Mouse (Mus musculus) liver, postnatal 0 days (tissue): ENCODE data around the gene Trcg1. TPM values are rescaled to one million over a fixed set of nuclear protein-coding genes. Genes with fewer than 3 reads are reported as not detected.

Experiments
- ATAC-seq: fragments of 200-750 bp; cut with Nextera tagmentation; 2 replicates; pipeline ENCODE4 v1.8.0; 2017; ENCODE audit warnings: mild to moderate bottlenecking, moderate library complexity
- DNase-seq: peaks from one replicate; pipeline ENCODE4 v3.0.0-alpha.2; 2016
- H3K27ac ChIP-seq: fragments of 300-500 bp; sonication (generic); 2 replicates; pipeline ENCODE4 v1.5.1; 2014; ENCODE audit warnings: antibody characterized with exemption, moderate library complexity, mild to moderate bottlenecking, low read depth
- H3K27me3 ChIP-seq: fragments of 300-500 bp; sonication (generic); 2 replicates; pipeline ENCODE4 v1.6.1; 2014; ENCODE audit warnings: low read length, control low read depth, mixed read lengths; ENCODE audit not compliant: insufficient read depth
- H3K36me3 ChIP-seq: fragments of 300-500 bp; sonication (generic); replicated peaks from 2 replicates; pipeline ENCODE4 v1.6.1; 2014; ENCODE audit warnings: mild to moderate bottlenecking, control low read depth, low read length, moderate library complexity, mixed read lengths; ENCODE audit not compliant: insufficient read depth
- H3K4me1 ChIP-seq: fragments of 300-500 bp; sonication (generic); 2 replicates; pipeline ENCODE4 v1.6.1; 2014; ENCODE audit warnings: antibody characterized with exemption, mild to moderate bottlenecking, control low read depth; ENCODE audit not compliant: insufficient read depth
- H3K4me2 ChIP-seq: fragments of 300-500 bp; sonication (generic); 2 replicates; pipeline ENCODE4 v1.6.1; 2014; ENCODE audit warnings: low read depth, mild to moderate bottlenecking, low read length, moderate library complexity, mixed read lengths
- H3K4me3 ChIP-seq: fragments of 300-500 bp; sonication (generic); 2 replicates; pipeline ENCODE4 v1.5.1; 2014; ENCODE audit warnings: low read depth, low read length
- H3K9ac ChIP-seq: fragments of 300-500 bp; sonication (generic); replicated peaks from 2 replicates; pipeline ENCODE4 v1.6.1; 2014; ENCODE audit warnings: mild to moderate bottlenecking, moderate library complexity
- H3K9me3 ChIP-seq: fragments of 300-500 bp; sonication (generic); 2 replicates; pipeline ENCODE4 v1.6.1; 2016; ENCODE audit warnings: mild to moderate bottlenecking, control low read depth, low read length, mixed read lengths
- CTCF ChIP-seq: sonication (generic); IDR thresholded peaks from 2 replicates; pipeline ENCODE4 v1.5.1; 2016; ENCODE audit warnings: antibody characterized with exemption, low read depth
- EP300 ChIP-seq: IDR thresholded peaks from 2 replicates; pipeline ENCODE4 v1.6.1; 2016; ENCODE audit warnings: antibody characterized with exemption, low read depth, mild to moderate bottlenecking
- WGBS: fragments of 180-500 bp; shearing (Covaris S2); extraction: QIAGEN DNeasy Blood & Tissue Kit; methylation state at CpG from one replicate; pipeline ENCODE4 v1.1.7; 2014; ENCODE audit not compliant: insufficient replicate concordance; 5-methylcytosine and 5-hydroxymethylcytosine counted together
- polyA plus RNA-seq: library from polyadenylated mRNA; unstranded; fragments of >200 nt; fragmentation: Nextera tagmentation; extraction: Ambion mirVana; gene quantifications from 2 replicates; pipeline ENCODE4 v1.2.1, GENCODE M21; 2015

The Trcg1 gene
- polyA plus RNA-seq, 1 experiment from 2014 or later: not detected

DNA sequence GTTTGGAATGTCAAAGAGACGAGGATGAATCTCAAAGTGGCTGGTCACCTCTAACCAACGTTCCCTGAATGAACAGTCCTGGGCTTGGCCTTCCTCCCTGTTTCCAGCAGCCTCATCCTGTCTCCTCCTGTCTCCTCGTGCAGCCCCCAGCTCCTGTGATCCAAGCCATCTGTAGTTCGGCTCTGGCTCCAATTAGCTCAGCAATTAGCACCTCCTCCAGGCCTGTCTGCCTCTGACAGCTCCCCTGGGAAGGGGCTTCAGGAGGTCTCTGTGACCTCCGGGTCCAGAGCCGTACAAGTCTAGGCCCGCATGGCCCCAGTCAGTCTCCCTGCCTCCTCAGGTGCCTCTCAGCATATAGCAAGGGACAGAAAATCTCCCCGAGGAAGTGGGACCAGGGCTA lies 34.0 kb downstream of the Trcg1 start:
- Histone ChIP-seq H3K27ac (no peak overlapping the region), H3K9me3 (no peaks in the 10 kb centered on the region), H3K27me3 (0 out of 2 replicates have a peak, but pooled peaks cover 3% of the 10 kb centered on the region), H3K4me3 (no peak overlapping the region), H3K4me2 (no peak overlapping the region), H3K36me3 (no peaks in the 10 kb centered on the region), H3K9ac (no peak overlapping the region), H3K4me1 (peaks cover 39% of the 10 kb centered on the region)
- ATAC-seq (no peak), DNase-seq (no peak)
- 73% methylated on average over 8 of the region's 8 CpGs for WGBS
- TF ChIP-seq EP300 (no peak), CTCF (no peak)

DNA sequence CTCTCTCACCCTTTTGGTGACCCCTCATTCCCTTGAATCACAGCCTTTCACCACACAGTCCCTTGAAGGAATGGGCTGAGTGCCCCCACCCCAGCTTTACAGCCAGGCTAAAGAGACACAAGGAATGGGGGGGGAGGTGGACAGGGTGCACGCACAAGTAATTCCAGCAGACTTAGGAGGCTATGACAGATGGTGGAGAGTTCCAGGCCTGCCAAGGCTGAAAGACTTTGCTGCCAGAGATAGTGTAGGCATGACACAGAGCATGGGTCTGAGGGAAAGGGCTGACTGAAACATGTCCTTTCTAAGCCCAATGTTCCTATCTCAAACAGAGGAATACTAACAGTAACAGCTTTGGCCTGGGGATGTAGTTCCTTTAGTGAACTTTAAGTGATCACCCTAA lies 34.7 kb downstream of the Trcg1 start:
- Histone ChIP-seq H3K27me3 (0 out of 2 replicates have a peak, but pooled peaks cover 3% of the 10 kb centered on the region), H3K27ac (no peak overlapping the region), H3K36me3 (no peaks in the 10 kb centered on the region), H3K4me3 (no peak overlapping the region), H3K4me1 (peaks cover 35% of the 10 kb centered on the region), H3K9ac (no peak overlapping the region), H3K9me3 (no peaks in the 10 kb centered on the region), H3K4me2 (no peak overlapping the region)
- ATAC-seq (no peak), DNase-seq (no peak)
- 75% methylated on average over 1 of the region's 1 CpGs for WGBS
- no peak for TF ChIP-seq EP300
- no peak for TF ChIP-seq CTCF

DNA sequence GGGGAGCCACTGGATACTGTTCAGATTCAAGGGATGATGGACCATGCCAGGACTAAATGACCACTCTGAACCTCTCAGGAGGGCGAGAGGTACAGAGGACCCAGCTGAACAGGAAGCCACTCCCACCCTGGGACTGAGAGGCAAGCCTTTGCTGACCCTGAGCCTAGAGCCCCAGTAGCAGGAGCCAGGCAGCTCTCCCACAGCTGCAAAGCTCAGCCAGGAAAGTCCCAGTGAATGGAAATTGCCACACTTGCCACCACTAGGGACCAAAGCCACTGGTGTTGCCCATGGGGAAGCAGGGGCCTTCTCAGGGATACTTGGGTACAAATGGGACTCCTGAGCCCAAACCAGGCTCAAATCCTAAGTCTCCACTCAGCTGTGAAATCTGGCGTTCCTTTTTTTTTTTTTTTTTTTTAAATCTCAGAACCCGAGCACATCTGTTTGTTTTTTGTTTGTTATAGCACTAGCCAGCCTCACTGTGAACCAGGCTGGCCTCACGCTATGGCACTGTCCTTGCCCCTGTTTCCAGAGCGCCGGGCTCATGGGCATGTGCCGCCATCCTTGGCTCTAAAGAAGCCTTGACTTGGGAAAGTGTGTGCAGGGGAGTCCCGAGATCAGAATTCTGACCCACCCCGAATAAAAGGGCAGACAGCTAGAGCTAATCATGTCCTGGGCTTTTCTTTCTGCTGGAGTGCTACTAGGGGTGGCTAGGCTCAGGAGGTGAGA lies 35.6 kb downstream of the Trcg1 start:
- H3K4me1 ChIP-seq: peaks cover 35% of the 10 kb centered on the region
- H3K9ac ChIP-seq: no peak overlapping the region
- no peak overlapping the region for H3K4me3 ChIP-seq
- DNase-seq (no peak), ATAC-seq (no peak)
- H3K27me3 ChIP-seq: 0 out of 2 replicates have a peak, but pooled peaks cover 3% of the 10 kb centered on the region
- no peaks in the 10 kb centered on the region for H3K36me3 ChIP-seq
- no peak overlapping the region for H3K27ac ChIP-seq
- TF ChIP-seq CTCF (no peak), EP300 (no peak)
- no peak overlapping the region for H3K4me2 ChIP-seq
- 48% methylated on average over 9 of the region's 9 CpGs for WGBS
- H3K9me3 ChIP-seq: no peaks in the 10 kb centered on the region

DNA sequence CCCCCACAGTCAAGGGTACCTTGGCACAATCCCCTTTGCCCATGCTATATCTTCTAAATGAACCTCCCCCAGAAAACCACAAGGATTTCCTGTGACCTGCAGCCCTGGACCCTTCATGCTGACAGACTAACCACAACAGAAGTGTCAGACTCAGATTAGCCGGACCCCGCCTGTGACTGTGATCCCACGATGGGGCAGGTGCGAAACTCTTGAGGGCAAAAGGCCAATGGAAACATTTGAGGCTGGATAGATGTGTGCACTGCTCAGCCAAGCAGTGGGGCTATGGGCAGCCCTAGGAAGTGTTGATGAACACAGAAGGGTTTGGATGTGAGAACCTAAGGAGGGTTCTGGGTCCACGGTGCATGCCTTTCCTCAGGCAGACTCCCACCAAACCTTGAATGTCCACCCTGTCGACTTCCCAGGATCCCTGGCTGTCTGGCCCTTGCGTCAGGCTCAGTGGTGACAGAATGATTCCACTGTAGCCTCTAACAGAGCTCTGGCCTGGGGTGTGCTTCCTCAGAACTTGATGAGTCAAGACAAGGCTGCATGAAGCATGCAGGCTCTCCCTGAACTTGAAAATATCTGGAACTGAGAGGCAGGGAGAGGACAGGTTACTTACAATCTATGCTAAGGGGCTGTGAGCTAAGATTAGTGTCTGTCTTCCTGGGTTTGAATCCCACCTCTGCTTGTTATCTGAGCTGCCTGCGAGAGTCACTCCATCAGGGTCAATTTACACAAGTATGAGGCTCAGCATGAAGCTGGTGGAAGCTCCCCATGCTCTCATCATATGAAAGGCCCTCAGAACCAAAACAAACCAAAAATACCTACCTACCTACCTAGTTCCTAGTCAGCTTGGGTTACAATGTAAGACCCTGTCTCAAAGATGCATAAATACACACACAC lies 36.8 kb downstream of the Trcg1 start:
- no peak overlapping the region for H3K4me3 ChIP-seq
- no peaks in the 10 kb centered on the region for H3K9me3 ChIP-seq
- H3K9ac ChIP-seq: no peak overlapping the region
- WGBS: 33% methylated on average over 8 of the region's 8 CpGs
- ATAC-seq (no peak), DNase-seq (no peak)
- peaks cover 32% of the 10 kb centered on the region for H3K4me1 ChIP-seq
- no peaks in the 10 kb centered on the region for H3K36me3 ChIP-seq
- H3K4me2 ChIP-seq: no peak overlapping the region
- H3K27ac ChIP-seq: no peak overlapping the region
- no peak for TF ChIP-seq EP300
- no peak for TF ChIP-seq CTCF
- 0 out of 2 replicates have a peak, but pooled peaks cover 3% of the 10 kb centered on the region for H3K27me3 ChIP-seq

DNA sequence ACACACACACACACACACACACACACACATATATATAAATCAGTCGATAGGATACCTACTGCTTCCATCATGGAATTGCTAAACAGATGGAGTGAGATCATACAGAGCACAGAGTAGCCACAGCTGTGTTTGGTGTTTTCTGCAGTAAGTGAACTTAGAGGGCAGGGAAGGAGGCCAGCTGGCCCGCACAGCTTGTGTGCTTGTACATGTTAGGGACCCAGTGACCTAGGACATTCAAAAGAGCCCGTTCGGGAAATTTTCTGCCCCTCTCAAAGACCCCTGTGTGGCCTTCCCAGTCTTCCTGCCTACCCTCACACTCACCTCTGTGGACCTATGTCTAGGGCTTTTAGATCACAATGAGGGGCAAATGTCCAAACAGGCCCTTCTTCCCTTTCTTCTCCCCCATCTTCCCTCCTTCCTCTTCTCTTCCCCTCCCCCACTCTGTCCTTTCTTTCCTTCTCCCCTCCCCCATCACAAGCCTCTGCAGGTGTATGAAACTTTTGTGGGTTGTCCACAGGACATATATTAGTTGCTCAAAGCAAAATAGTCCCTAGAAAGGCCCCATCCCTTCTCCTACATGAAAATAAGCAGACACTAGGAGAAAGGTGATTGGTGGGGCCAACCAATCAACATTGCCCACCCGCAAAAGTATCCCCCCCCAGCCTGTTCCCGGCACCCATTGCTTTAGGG lies 37.6 kb downstream of the Trcg1 start:
- H3K9me3 ChIP-seq: no peaks in the 10 kb centered on the region
- no peak overlapping the region for H3K9ac ChIP-seq
- 0 out of 2 replicates have a peak, but pooled peaks cover 3% of the 10 kb centered on the region for H3K27me3 ChIP-seq
- peaks cover 28% of the 10 kb centered on the region for H3K4me1 ChIP-seq
- no peaks in the 10 kb centered on the region for H3K36me3 ChIP-seq
- TF ChIP-seq EP300 (no peak), CTCF (no peak)
- H3K27ac ChIP-seq: peak overlapping the region; percentile 30; the same call in 1 of the 2 replicates
- DNase-seq: no peak
- no peak overlapping the region for H3K4me3 ChIP-seq
- peak; percentile 30; the same call in 1 of the 2 replicates for ATAC-seq
- H3K4me2 ChIP-seq: no peak overlapping the region
- WGBS: 41% methylated on average over 6 of the region's 6 CpGs

DNA sequence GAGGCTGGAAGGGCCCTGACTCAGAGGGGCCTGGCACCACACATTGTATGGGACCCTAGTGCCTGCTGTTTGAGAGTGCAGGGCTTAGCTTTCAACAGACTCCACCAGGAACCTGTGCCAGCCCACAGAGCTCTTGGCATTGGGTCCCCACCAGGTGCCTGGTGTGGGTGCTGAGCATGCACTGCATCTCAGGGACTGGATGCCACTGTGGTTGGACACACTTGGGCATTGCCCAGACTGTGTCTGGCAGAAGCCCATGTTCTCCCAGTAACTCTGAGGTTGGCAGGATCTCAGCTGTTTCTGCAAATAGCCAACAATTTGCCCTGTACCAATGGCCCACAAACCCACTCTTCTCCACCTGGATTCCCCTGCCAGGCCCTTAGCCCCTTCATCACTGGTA lies 40.0 kb downstream of the Trcg1 start:
- Histone ChIP-seq H3K4me2 (no peak overlapping the region), H3K4me3 (no peak overlapping the region), H3K36me3 (no peaks in the 10 kb centered on the region), H3K9ac (no peak overlapping the region), H3K27ac (no peak overlapping the region), H3K9me3 (no peaks in the 10 kb centered on the region), H3K27me3 (0 out of 2 replicates have a peak, but pooled peaks cover 3% of the 10 kb centered on the region), H3K4me1 (peaks cover 29% of the 10 kb centered on the region)
- TF ChIP-seq EP300 (no peak), CTCF (no peak)
- ATAC-seq (no peak), DNase-seq (no peak)
